Mouse (Mus musculus): ENCODE measurements around the gene Mef2c. TPM values are rescaled to one million over a fixed set of nuclear protein-coding genes. Genes with fewer than 3 reads are reported as not detected.

Mef2c gene
- total and polyA plus RNA-seq, 3 experiments = not detected

DNA sequence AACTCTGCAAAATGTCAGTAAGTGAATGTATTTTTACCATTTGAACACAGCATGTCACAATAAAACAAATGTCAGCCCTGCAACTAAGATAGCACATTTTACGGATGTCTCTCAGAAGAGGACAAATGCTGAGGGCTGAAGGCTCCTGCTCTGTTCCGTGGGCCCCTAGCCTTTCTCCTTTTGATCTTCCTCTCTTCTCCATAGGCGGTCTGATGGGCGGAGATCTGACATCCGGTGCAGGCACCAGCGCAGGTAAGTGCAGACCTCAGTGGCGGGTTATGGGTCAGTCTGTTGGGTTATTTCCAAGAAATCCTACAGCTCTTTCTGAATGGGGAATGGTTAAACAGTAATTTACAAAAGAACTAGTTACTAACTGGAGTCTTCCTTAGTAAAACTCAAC lies 131.4 kb downstream of the Mef2c start:
- no peak for DNase-seq (ENCODE audit: low read depth, low spot score)
- Histone ChIP-seq H3K9ac (ENCODE audit: control insufficient read depth, low read depth, low read length, poor library complexity, severe bottlenecking) (no peak overlapping the region), H3K36me3 (ENCODE audit: control insufficient read depth in 1 of 2, insufficient read depth in 2 of 2, low read length in 2 of 2) (no peaks in the 10 kb centered on the region), H3K9me3 (replicated peaks; ENCODE audit: insufficient read depth, low read length) (no peaks in the 10 kb centered on the region), H3K27ac (ENCODE audit: control insufficient read depth, low read depth, low read length) (no peak overlapping the region), H3K79me2 (ENCODE audit: control insufficient read depth, insufficient read depth, low read length, poor library complexity) (no peaks in the 10 kb centered on the region), H3K4me3 (ENCODE audit: control insufficient read depth in 1 of 2, insufficient read depth in 1 of 2, low read depth in 2 of 2, low read length in 2 of 2) (no peak overlapping the region), H3K27me3 (ENCODE audit: control insufficient read depth in 1 of 2, insufficient read depth in 2 of 2, low read length in 2 of 2) (no peaks in the 10 kb centered on the region), H3K4me1 (ENCODE audit: control insufficient read depth in 1 of 2, insufficient read depth in 2 of 2, low read length in 2 of 2) (peaks cover 0 to 4% of the 10 kb centered on the region in 2 experiments; a peak in 1 of 4 replicates)
- TF ChIP-seq MAZ (IDR thresholded peaks at IDR 0.05; ENCODE audit: low read depth, low read length) = no peak
- no peak for TF ChIP-seq RCOR1 (IDR thresholded peaks at IDR 0.05; ENCODE audit: low read depth, low read length)

DNA sequence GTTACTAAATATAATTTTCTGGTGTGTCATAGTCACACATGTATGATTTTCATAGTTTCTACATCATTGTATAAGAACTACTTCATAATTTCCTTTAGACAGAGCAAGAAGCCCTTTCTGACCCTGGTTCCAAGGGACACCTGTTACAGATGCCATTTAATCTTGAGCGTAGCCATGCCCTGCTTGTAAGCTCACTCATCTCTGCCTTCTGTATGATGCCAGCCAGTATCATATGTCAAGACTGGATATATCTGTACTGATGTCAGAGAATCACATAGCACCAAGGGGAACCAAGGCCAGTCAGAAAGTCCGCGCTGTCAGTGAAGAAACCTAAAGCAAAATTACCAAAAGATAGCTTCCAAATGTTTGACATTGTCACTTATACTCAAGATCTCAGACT lies 133.8 kb downstream of the Mef2c start:
- TF ChIP-seq E2F4 (IDR thresholded peaks at IDR 0.05; ENCODE audit: borderline replicate concordance, low read depth, low read length) (no peak), USF2 (IDR thresholded peaks at IDR 0.05; ENCODE audit: borderline replicate concordance in 1 of 2, insufficient read depth in 1 of 2, low read depth in 1 of 2, low read length in 2 of 2) (no peak), BHLHE40 (IDR thresholded peaks at IDR 0.05; ENCODE audit: borderline replicate concordance, low read depth, low read length) (no peak), GABPA (IDR thresholded peaks at IDR 0.05; ENCODE audit: low read depth, low read length) (no peak), TAL1 (IDR thresholded peaks at IDR 0.05; ENCODE audit: low read length) (no peak), SIN3A (IDR thresholded peaks at IDR 0.05; ENCODE audit: low read length) (no peak), MAZ (IDR thresholded peaks at IDR 0.05; ENCODE audit: low read depth, low read length) (no peak), ZC3H11A (IDR thresholded peaks at IDR 0.05; ENCODE audit: low read depth, low read length) (no peak), TBP (IDR thresholded peaks at IDR 0.05; ENCODE audit: low read depth, low read length) (no peak)
- H3K36me3 ChIP-seq (ENCODE audit: control insufficient read depth in 1 of 2, insufficient read depth in 2 of 2, low read length in 2 of 2) = no peaks in the 10 kb centered on the region

DNA sequence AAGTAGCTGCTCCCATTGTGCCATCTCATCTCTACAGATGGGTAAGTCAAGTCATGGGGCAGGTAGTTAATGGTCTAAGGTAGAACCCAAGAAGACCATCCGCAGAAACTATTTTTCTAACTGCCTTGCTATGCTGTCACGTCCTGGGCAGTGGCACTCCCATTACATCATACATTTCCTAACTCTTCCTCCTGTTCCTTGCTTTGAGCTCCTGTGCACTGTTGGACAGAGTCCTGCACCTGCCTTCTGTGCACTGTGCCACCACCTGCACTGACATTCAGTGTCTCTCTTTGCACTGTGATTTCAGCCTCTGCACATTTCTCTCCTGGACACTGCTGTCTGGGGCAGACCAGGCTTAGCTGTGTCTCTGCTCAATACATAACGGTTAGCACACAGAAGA lies 134.9 kb downstream of the Mef2c start:
- Histone ChIP-seq H3K79me2 (ENCODE audit: control insufficient read depth, insufficient read depth, low read length, poor library complexity) (no peaks in the 10 kb centered on the region), H3K9me3 (replicated peaks; ENCODE audit: insufficient read depth, low read length) (no peaks in the 10 kb centered on the region), H3K4me1 (ENCODE audit: control insufficient read depth in 1 of 2, insufficient read depth in 2 of 2, low read length in 2 of 2) (0 out of 4 replicates have a peak, but pooled peaks cover 0 to 2% of the 10 kb centered on the region in 2 experiments), H3K36me3 (ENCODE audit: control insufficient read depth in 1 of 2, insufficient read depth in 2 of 2, low read length in 2 of 2) (no peaks in the 10 kb centered on the region), H3K9ac (ENCODE audit: control insufficient read depth, low read depth, low read length, poor library complexity, severe bottlenecking) (no peak overlapping the region), H3K27ac (ENCODE audit: control insufficient read depth, low read depth, low read length) (no peak overlapping the region), H3K4me3 (ENCODE audit: control insufficient read depth in 1 of 2, insufficient read depth in 1 of 2, low read depth in 2 of 2, low read length in 2 of 2) (no peak overlapping the region), H3K27me3 (ENCODE audit: control insufficient read depth in 1 of 2, insufficient read depth in 2 of 2, low read length in 2 of 2) (no peaks in the 10 kb centered on the region)
- DNase-seq (ENCODE audit: low read depth, low spot score) = no peak
- TF ChIP-seq GATA1 (IDR thresholded peaks at IDR 0.05; ENCODE audit: low read depth, low read length) = no peak
- no peak for TF ChIP-seq TAL1 (IDR thresholded peaks at IDR 0.05; ENCODE audit: low read length)
- TF ChIP-seq RAD21 (IDR thresholded peaks at IDR 0.05; ENCODE audit: low read depth, low read length) = no peak
- no peak for TF ChIP-seq SIN3A (IDR thresholded peaks at IDR 0.05; ENCODE audit: low read length)
- no peak for TF ChIP-seq HCFC1 (IDR thresholded peaks at IDR 0.05; ENCODE audit: low read depth, low read length)
- TF ChIP-seq EP300 (IDR thresholded peaks at IDR 0.05; ENCODE audit: low read depth in 1 of 2, low read length in 2 of 2) = no peak
- no peak for TF ChIP-seq TCF12 (IDR thresholded peaks at IDR 0.05; ENCODE audit: low read depth, low read length)
- TF ChIP-seq JUND (IDR thresholded peaks at IDR 0.05; ENCODE audit: low read depth, low read length) = no peak
- TF ChIP-seq CHD1 (IDR thresholded peaks at IDR 0.05; ENCODE audit: low read depth, low read length) = no peak
- no peak for TF ChIP-seq USF1 (IDR thresholded peaks at IDR 0.05; ENCODE audit: low read depth, low read length)
- no peak for TF ChIP-seq NRF1 (IDR thresholded peaks at IDR 0.05; ENCODE audit: insufficient read depth, low read depth, low read length, poor library complexity, severe bottlenecking)
- no peak for TF ChIP-seq ZKSCAN1 (IDR thresholded peaks at IDR 0.05; ENCODE audit: low read depth, low read length)

More for the DNA sequence above, 133.8 kb downstream of the Mef2c start:
- Histone ChIP-seq H3K4me1 (ENCODE audit: control insufficient read depth in 1 of 2, insufficient read depth in 2 of 2, low read length in 2 of 2) (0 out of 4 replicates have a peak, but pooled peaks cover 0 to 2% of the 10 kb centered on the region in 2 experiments), H3K27ac (ENCODE audit: control insufficient read depth, low read depth, low read length) (no peak overlapping the region), H3K9ac (ENCODE audit: control insufficient read depth, low read depth, low read length, poor library complexity, severe bottlenecking) (no peak overlapping the region), H3K4me3 (ENCODE audit: control insufficient read depth in 1 of 2, insufficient read depth in 1 of 2, low read depth in 2 of 2, low read length in 2 of 2) (no peak overlapping the region), H3K27me3 (ENCODE audit: control insufficient read depth in 1 of 2, insufficient read depth in 2 of 2, low read length in 2 of 2) (no peaks in the 10 kb centered on the region), H3K9me3 (replicated peaks; ENCODE audit: insufficient read depth, low read length) (no peaks in the 10 kb centered on the region), H3K79me2 (ENCODE audit: control insufficient read depth, insufficient read depth, low read length, poor library complexity) (no peaks in the 10 kb centered on the region)
- no peak for DNase-seq (ENCODE audit: low read depth, low spot score)
